Mouse (Mus musculus): ENCODE measurements around the gene Kctd7.

DNA sequence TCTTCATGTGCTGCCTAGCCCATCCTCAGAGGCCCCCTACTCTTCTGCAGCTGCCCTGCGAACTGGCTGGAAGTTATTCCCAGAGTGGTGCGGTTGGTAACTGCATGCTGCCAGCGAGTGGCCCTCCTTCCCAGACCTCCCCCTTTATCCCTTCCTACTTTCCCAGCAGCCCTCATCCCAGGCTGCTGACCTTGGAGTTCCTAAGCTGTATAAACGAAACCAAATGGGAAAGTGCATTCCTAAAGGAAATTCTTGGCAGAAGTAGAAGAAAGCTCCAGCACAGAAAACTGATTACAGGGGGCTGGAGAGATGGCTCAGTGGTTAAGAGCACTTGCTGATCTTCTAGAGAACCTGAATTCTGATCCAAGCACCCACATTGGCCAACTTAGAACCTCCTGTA is 2.6 kb upstream of the Kctd7 start:
- TF ChIP-seq POLR2A (IDR thresholded peaks at IDR 0.05; ENCODE audit: control insufficient read depth, low read depth, low read length) (no peak; the same call in 1 of the 2 replicates), CTCF (IDR thresholded peaks at IDR 0.05; ENCODE audit: control insufficient read depth, insufficient read depth, insufficient replicate concordance, low read depth, low read length) (no peak)

All from testis, adult 2 months (tissue).